In the genomic region with DNA sequence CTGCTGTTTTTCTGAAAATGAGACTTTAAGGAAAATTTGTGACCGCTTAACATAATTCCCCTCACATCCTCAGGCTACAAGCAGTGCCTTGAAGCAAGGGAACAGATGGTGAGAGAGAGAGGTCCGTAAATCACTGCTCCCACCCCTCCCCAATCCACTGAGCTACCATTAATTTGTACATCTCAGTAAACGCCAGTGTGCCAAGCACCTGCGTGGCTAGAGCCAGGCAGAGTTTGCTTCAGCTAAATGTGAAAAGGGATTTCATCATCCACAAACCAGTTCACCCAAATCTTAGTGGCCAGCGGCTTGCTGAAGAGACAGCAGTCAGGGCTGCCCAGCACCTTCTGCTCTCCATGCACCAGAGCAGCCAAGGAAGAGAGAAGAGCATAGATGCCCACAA, we compare ENCODE assay signal across 15 mouse cellular contexts.
DNase-seq lines count a peak whose midpoint lies in the region; ATAC-seq and TF ChIP-seq lines count a peak whose summit lies in the region.
"Had no signal": no experiment of that assay in that cellular context is flagged by ENCODE, and none has a peak within 500 bp of the region (broad histone marks: within the 10 kb centered on the region; RNA-seq: fewer than 3 reads in every experiment).

No protein-coding gene starts in this region.

- 42% methylated on average over 5 of the region's 5 CpGs for WGBS in forebrain, embryonic 15.5 days
- 69% methylated on average over 5 of the region's 5 CpGs for WGBS in forebrain, embryonic 12.5 days
- WGBS in midbrain, embryonic 15.5 days, result 41% methylated on average over 5 of the region's 5 CpGs
- WGBS in midbrain, embryonic 13.5 days, result 45% methylated on average over 5 of the region's 5 CpGs
- WGBS in neural tube, embryonic 12.5 days, result 27% methylated on average over 5 of the region's 5 CpGs
- 76% methylated on average over 5 of the region's 5 CpGs for WGBS in thymus, adult 2 months

- ATAC-seq in forebrain, embryonic 15.5 days (replicated peaks), result 0 out of 2 replicates have a peak, but pooled peaks have one; percentile 35
- no peak for ATAC-seq in forebrain, embryonic 12.5 days (ENCODE audit: low FRiP score)
- ATAC-seq in midbrain, embryonic 15.5 days (replicated peaks), result no peak
- ATAC-seq in midbrain, embryonic 13.5 days, result no peak
- ATAC-seq in neural tube, embryonic 12.5 days (ENCODE audit: low FRiP score, low read depth), result peak; percentile 66; the same call in 1 of the 2 replicates

- peaks cover 11% of the 10 kb centered on the region for H3K4me1 ChIP-seq in forebrain, embryonic 15.5 days
- H3K4me1 ChIP-seq in forebrain, embryonic 12.5 days, result 0 out of 2 replicates have a peak, but pooled peaks cover 4% of the 10 kb centered on the region
- H3K4me1 ChIP-seq in midbrain, embryonic 15.5 days, result peaks cover 14% of the 10 kb centered on the region
- H3K4me1 ChIP-seq in midbrain, embryonic 13.5 days (replicated peaks), result peaks cover 17% of the 10 kb centered on the region; the same call in 1 of the 2 replicates
- H3K4me1 ChIP-seq in neural tube, embryonic 12.5 days, result peaks cover 16% of the 10 kb centered on the region
- no peaks in the 10 kb centered on the region for H3K4me1 ChIP-seq in thymus, adult 2 months (replicated peaks; ENCODE audit: control insufficient read depth, insufficient read depth, low read length)
- H3K4me1 ChIP-seq: embryonic facial prominence, embryonic 15.5 days had no signal

- H3K4me2 ChIP-seq in forebrain, embryonic 15.5 days (replicated peaks), result no peak overlapping the region
- H3K4me2 ChIP-seq in forebrain, embryonic 12.5 days, result no peak overlapping the region
- H3K4me2 ChIP-seq in midbrain, embryonic 15.5 days, result no peak overlapping the region
- H3K4me2 ChIP-seq in midbrain, embryonic 13.5 days (replicated peaks), result no peak overlapping the region
- no peak overlapping the region; the same call in 1 of the 2 replicates for H3K4me2 ChIP-seq in neural tube, embryonic 12.5 days (replicated peaks)
- H3K4me2 ChIP-seq: embryonic facial prominence, embryonic 15.5 days had no signal

- peak overlapping the region; percentile 16; the same call in 1 of the 2 replicates for H3K27ac ChIP-seq in forebrain, embryonic 15.5 days (replicated peaks)
- no peak overlapping the region for H3K27ac ChIP-seq in forebrain, embryonic 12.5 days
- H3K27ac ChIP-seq in midbrain, embryonic 15.5 days, result 0 out of 2 replicates have a peak overlapping the region, but pooled peaks have one; percentile 36
- no peak overlapping the region for H3K27ac ChIP-seq in midbrain, embryonic 13.5 days
- H3K27ac ChIP-seq in neural tube, embryonic 12.5 days, result no peak overlapping the region
- no peak overlapping the region for H3K27ac ChIP-seq in thymus, adult 2 months (ENCODE audit: control insufficient read depth, insufficient read depth, low read length)
- H3K27ac ChIP-seq: embryonic facial prominence, embryonic 15.5 days; liver, embryonic 14.5 days had no signal

- no peak overlapping the region for H3K4me3 ChIP-seq in forebrain, embryonic 15.5 days
- H3K4me3 ChIP-seq in forebrain, embryonic 12.5 days (replicated peaks), result no peak overlapping the region
- no peak overlapping the region for H3K4me3 ChIP-seq in midbrain, embryonic 15.5 days
- no peak overlapping the region for H3K4me3 ChIP-seq in midbrain, embryonic 13.5 days (replicated peaks)
- H3K4me3 ChIP-seq in neural tube, embryonic 12.5 days, result no peak overlapping the region
- no peak overlapping the region for H3K4me3 ChIP-seq in thymus, adult 2 months (ENCODE audit: control insufficient read depth, insufficient read depth, low read length)
- H3K4me3 ChIP-seq: embryonic facial prominence, embryonic 15.5 days had no signal

- DNase-seq in cerebellum, adult 9-11 months, result peak; percentile 44
- no peak for DNase-seq in thymus, adult 2 months
- no peak for DNase-seq in frontal cortex, postnatal 10 days (ENCODE audit: low spot score in 2 of 2)
- DNase-seq: adrenal gland, adult 2 months; heart, postnatal 14 days; kidney, adult 11 months; kidney, postnatal 25 days; lung, postnatal 10 days had no signal

- no peaks in the 10 kb centered on the region for H3K27me3 ChIP-seq in forebrain, embryonic 15.5 days
- peaks cover 4% of the 10 kb centered on the region; the same call in 1 of the 2 replicates for H3K27me3 ChIP-seq in forebrain, embryonic 12.5 days
- H3K27me3 ChIP-seq in midbrain, embryonic 15.5 days (replicated peaks), result no peaks in the 10 kb centered on the region
- 0 out of 2 replicates have a peak, but pooled peaks cover 3% of the 10 kb centered on the region for H3K27me3 ChIP-seq in midbrain, embryonic 13.5 days
- no peaks in the 10 kb centered on the region for H3K27me3 ChIP-seq in neural tube, embryonic 12.5 days (replicated peaks)
- no peaks in the 10 kb centered on the region for H3K27me3 ChIP-seq in thymus, adult 2 months (ENCODE audit: control insufficient read depth, insufficient read depth, low read length)
- H3K27me3 ChIP-seq: embryonic facial prominence, embryonic 15.5 days had no signal

- TF ChIP-seq POLR2A in thymus, adult 2 months (IDR thresholded peaks at IDR 0.05; ENCODE audit: control insufficient read depth, extremely low read depth, insufficient read depth, low read length, poor library complexity), result no peak

- H3K9ac ChIP-seq in forebrain, embryonic 15.5 days (replicated peaks), result no peak overlapping the region
- no peak overlapping the region for H3K9ac ChIP-seq in forebrain, embryonic 12.5 days
- H3K9ac ChIP-seq in midbrain, embryonic 15.5 days, result no peak overlapping the region
- no peak overlapping the region for H3K9ac ChIP-seq in midbrain, embryonic 13.5 days (replicated peaks)
- H3K9ac ChIP-seq in neural tube, embryonic 12.5 days, result peak overlapping the region; percentile 21; the same call in 1 of the 2 replicates
- H3K9ac ChIP-seq: embryonic facial prominence, embryonic 15.5 days; liver, embryonic 14.5 days had no signal

- H3K9me3 ChIP-seq in forebrain, embryonic 15.5 days, result no peaks in the 10 kb centered on the region
- H3K9me3 ChIP-seq in forebrain, embryonic 12.5 days, result no peaks in the 10 kb centered on the region
- H3K9me3 ChIP-seq in midbrain, embryonic 15.5 days, result no peaks in the 10 kb centered on the region
- no peaks in the 10 kb centered on the region for H3K9me3 ChIP-seq in midbrain, embryonic 13.5 days
- no peaks in the 10 kb centered on the region for H3K9me3 ChIP-seq in neural tube, embryonic 12.5 days
- H3K9me3 ChIP-seq: embryonic facial prominence, embryonic 15.5 days had no signal

- H3K36me3 ChIP-seq in forebrain, embryonic 15.5 days, result no peaks in the 10 kb centered on the region
- H3K36me3 ChIP-seq in forebrain, embryonic 12.5 days (replicated peaks), result no peaks in the 10 kb centered on the region
- H3K36me3 ChIP-seq in midbrain, embryonic 15.5 days (replicated peaks), result no peaks in the 10 kb centered on the region
- no peaks in the 10 kb centered on the region for H3K36me3 ChIP-seq in midbrain, embryonic 13.5 days
- H3K36me3 ChIP-seq in neural tube, embryonic 12.5 days, result no peaks in the 10 kb centered on the region
- H3K36me3 ChIP-seq in thymus, adult 2 months (ENCODE audit: control insufficient read depth, insufficient read depth, low read length), result no peaks in the 10 kb centered on the region
- H3K36me3 ChIP-seq: embryonic facial prominence, embryonic 15.5 days had no signal

- no peak for TF ChIP-seq CTCF in thymus, adult 2 months (IDR thresholded peaks at IDR 0.05; ENCODE audit: borderline replicate concordance, control insufficient read depth, extremely low read depth, insufficient read depth, low read length, poor library complexity)

Comparison
In these comparisons a context has a peak if more than half of its experiments do, and no peak if none do; other contexts are left out.
1. ATAC-seq: peak in forebrain, embryonic 15.5 days (single experiment) and neural tube, embryonic 12.5 days (single experiment); none in forebrain, embryonic 12.5 days (single experiment), midbrain, embryonic 15.5 days (single experiment) and midbrain, embryonic 13.5 days (single experiment).
2. H3K27ac ChIP-seq: peak in forebrain, embryonic 15.5 days (single experiment) and midbrain, embryonic 15.5 days (single experiment); none in forebrain, embryonic 12.5 days (single experiment), midbrain, embryonic 13.5 days (single experiment), neural tube, embryonic 12.5 days (single experiment) and thymus, adult 2 months (single experiment).